Mouse (Mus musculus) kidney, adult 2 months (tissue): ENCODE data around the gene Rpl18. TPM values are rescaled to one million over a fixed set of nuclear protein-coding genes. Genes with fewer than 3 reads are reported as not detected.

Experiments
- DNase-seq: peaks from one replicate; pipeline ENCODE4 v3.0.0; 2021
- H3K27ac ChIP-seq: fragments of 200-500 bp; 2 replicates; pipeline ENCODE4 v1.5.1; 2012; ENCODE audit warnings: low read depth, low read length, control low read depth, inconsistent platforms; ENCODE audit not compliant: insufficient read depth
- H3K27me3 ChIP-seq: fragments of 200-500 bp; replicated peaks from 2 replicates; pipeline ENCODE4 v1.6.1; 2012; ENCODE audit warnings: mild to moderate bottlenecking, moderate library complexity, low read length, inconsistent platforms; ENCODE audit not compliant: control insufficient read depth, insufficient read depth
- H3K36me3 ChIP-seq: fragments of 200-500 bp; 2 replicates; pipeline ENCODE4 v1.6.1; 2012; ENCODE audit warnings: mild to moderate bottlenecking, moderate library complexity, low read length, inconsistent platforms; ENCODE audit not compliant: control insufficient read depth, insufficient read depth
- H3K4me1 ChIP-seq: fragments of 200-500 bp; 2 replicates; pipeline ENCODE4 v1.6.1; 2011; ENCODE audit warnings: low read length; ENCODE audit not compliant: control insufficient read depth, insufficient read depth
- H3K4me3 ChIP-seq: fragments of 200-500 bp; 2 replicates; pipeline ENCODE4 v1.5.1; 2011; ENCODE audit warnings: mild to moderate bottlenecking, low read depth, low read length, control low read depth; ENCODE audit not compliant: insufficient read depth
- CTCF ChIP-seq: fragments of 200-500 bp; conservative IDR thresholded peaks from 2 replicates; pipeline ENCODE4 v1.5.1; 2011; ENCODE audit warnings: low read depth, mild to moderate bottlenecking, control low read depth, low read length, moderate library complexity, mixed read lengths; ENCODE audit not compliant: insufficient read depth, insufficient read length
- POLR2A ChIP-seq: fragments of 200-500 bp; IDR thresholded peaks from one replicate; pipeline ENCODE4 v1.6.1; 2011; ENCODE audit warnings: low read depth, low read length, control low read depth
- WGBS: fragments of 180-500 bp; shearing (Covaris S2); methylation state at CpG from one replicate; pipeline ENCODE4 v1.1.7; 2018; 5-methylcytosine and 5-hydroxymethylcytosine counted together
- polyA plus RNA-seq: library from polyadenylated mRNA; depleted of rRNA; stranded (reverse); fragments of >200 nt; gene quantifications from 2 replicates; pipeline ENCODE4 v1.2.3, GENCODE M21; 2012

The Rpl18 gene
- polyA plus RNA-seq, 1 experiment: 955 TPM

- Histone ChIP-seq H3K27me3 (no peaks in the 10 kb centered on the region), H3K4me1 (peaks cover 31% of the 10 kb centered on the region), H3K27ac (peak overlapping the region; percentile 94), H3K36me3 (peaks cover 12% of the 10 kb centered on the region; the same call in 1 of the 2 replicates), H3K4me3 (peak overlapping the region; percentile 88)
- WGBS: 34% methylated on average over 6 of the region's 6 CpGs
- DNase-seq: peak; percentile 56
- TF ChIP-seq CTCF (no peak), POLR2A (no peak)
Observed at GRCm38 (mm10) chr7:45713881-45714520, 1.3 kb upstream of the Rpl18 start.

GRCm38 (mm10) chr7:45714630-45715089 lies 597 bp upstream of the Rpl18 start:
- H3K36me3 ChIP-seq: peaks cover 10% of the 10 kb centered on the region; the same call in 1 of the 2 replicates
- DNase-seq: peak; percentile 72
- H3K4me1 ChIP-seq: peaks cover 32% of the 10 kb centered on the region
- WGBS: 4% methylated on average over 14 of the region's 14 CpGs
- H3K27ac ChIP-seq: peak overlapping the region; percentile 94
- peak overlapping the region; percentile 88 for H3K4me3 ChIP-seq
- no peaks in the 10 kb centered on the region for H3K27me3 ChIP-seq
- no peak for TF ChIP-seq CTCF
- TF ChIP-seq POLR2A: no peak

- Histone ChIP-seq H3K27ac (peak overlapping the region; percentile 63; the same call in 1 of the 2 replicates), H3K27me3 (no peaks in the 10 kb centered on the region), H3K4me1 (peaks cover 32% of the 10 kb centered on the region), H3K4me3 (peak overlapping the region; percentile 25), H3K36me3 (peaks cover 5% of the 10 kb centered on the region; the same call in 1 of the 2 replicates)
- 77% methylated on average over 19 of the region's 19 CpGs for WGBS
- DNase-seq: peak; percentile 30
- no peak for TF ChIP-seq POLR2A
- no peak for TF ChIP-seq CTCF
Observed at GRCm38 (mm10) chr7:45715741-45716459, 643 bp downstream of the Rpl18 start.

GRCm38 (mm10) chr7:45716460-45716857 lies 1.2 kb downstream of the Rpl18 start:
- Histone ChIP-seq H3K4me1 (peaks cover 32% of the 10 kb centered on the region), H3K27me3 (no peaks in the 10 kb centered on the region), H3K36me3 (peaks cover 5% of the 10 kb centered on the region; the same call in 1 of the 2 replicates), H3K27ac (no peak overlapping the region), H3K4me3 (no peak overlapping the region)
- DNase-seq: no peak
- WGBS: 82% methylated on average over 3 of the region's 3 CpGs
- TF ChIP-seq CTCF (no peak), POLR2A (no peak)

GRCm38 (mm10) chr7:45716952-45717917 lies 2.0 kb downstream of the Rpl18 start:
- Histone ChIP-seq H3K4me1 (peaks cover 29% of the 10 kb centered on the region), H3K36me3 (peaks cover 5% of the 10 kb centered on the region; the same call in 1 of the 2 replicates), H3K27me3 (no peaks in the 10 kb centered on the region), H3K27ac (peak overlapping the region; percentile 89), H3K4me3 (peak overlapping the region; percentile 88)
- TF ChIP-seq POLR2A (no peak), CTCF (no peak)
- DNase-seq: no peak
- WGBS: 6% methylated on average over 31 of the region's 31 CpGs

GRCm38 (mm10) chr7:45717918-45718297 lies 2.7 kb downstream of the Rpl18 start, which contains the start of gene Sphk2:
Sphk2 (minus strand) TSS chr7:45718002.
- under 1% methylated on average over 41 of the region's 41 CpGs for WGBS
- peak; percentile 99 for DNase-seq
- Histone ChIP-seq H3K27me3 (no peaks in the 10 kb centered on the region), H3K36me3 (peaks cover 5% of the 10 kb centered on the region; the same call in 1 of the 2 replicates), H3K4me3 (peak within 1 kb of the TSS; percentile 90), H3K27ac (peak within 1 kb of the TSS; percentile 89), H3K4me1 (peaks cover 24% of the 10 kb centered on the region)
- TF ChIP-seq CTCF (no peak), POLR2A (peak; percentile 96)
